Mouse (Mus musculus): ENCODE measurements around the gene Dnajc28. TPM values are rescaled to one million over a fixed set of nuclear protein-coding genes. Genes with fewer than 3 reads are reported as not detected.

Gene Dnajc28
- 1 to 10 TPM; 1.3 to 1.8 TPM for total RNA-seq (2023)

GRCm38 (mm10) chr16:91618511-91619501 is at the start of gene Dnajc28:
Gene Dnajc28, minus strand, starts transcription at chr16:91619026.

DNA sequence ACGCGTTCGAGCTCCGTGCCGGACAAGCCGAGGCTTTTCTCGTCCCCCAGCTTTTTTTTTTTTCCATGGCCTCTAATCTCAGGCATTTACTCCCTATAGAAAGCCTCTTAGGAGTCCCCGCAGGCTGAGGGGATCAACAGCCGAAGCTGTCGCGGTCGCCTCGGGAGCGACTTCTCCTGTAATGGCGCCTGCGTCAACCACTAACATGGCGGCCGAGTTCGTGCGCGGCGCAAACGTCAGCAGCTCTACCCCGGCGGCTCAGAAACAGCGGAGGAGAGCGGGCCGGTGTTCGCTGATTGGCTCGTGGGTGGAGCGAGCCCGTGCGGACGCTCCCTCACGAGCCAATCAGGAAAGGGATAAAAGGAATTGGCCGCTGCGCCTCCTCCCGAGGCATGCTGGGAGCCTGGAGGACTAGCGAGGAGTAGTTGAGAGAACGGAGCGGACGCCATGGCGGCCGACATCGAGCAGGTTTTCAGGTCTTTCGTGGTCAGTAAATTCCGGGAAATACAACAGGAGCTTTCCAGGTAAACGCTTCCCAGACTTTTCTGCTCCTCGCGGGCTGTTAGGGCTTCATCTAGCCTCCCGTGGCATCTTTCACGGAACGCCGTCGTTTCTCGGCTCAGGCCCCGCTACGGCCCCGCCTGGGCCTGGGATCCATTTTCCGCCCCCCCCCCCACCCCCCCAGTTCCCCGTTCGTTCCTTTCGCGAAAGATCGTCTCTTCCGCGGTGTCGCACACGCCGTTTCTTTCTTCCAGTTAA is 28.8 kb upstream of the Dnajc28 start, which contains the start of gene Son:
TSS of gene Son (plus strand) at position 46 of the 759 bp plus-strand sequence.

GRCm38 (mm10) chr16:91646681-91647419 is 28.0 kb upstream of the Dnajc28 start, which contains the start of gene Gart:
Gene Gart, minus strand, starts transcription at chr16:91646952.

GRCm38 (mm10) chr16:91597672-91598010 is 21.2 kb downstream of the Dnajc28 start, which contains the start of gene Tmem50b:
Gene Tmem50b, minus strand, starts transcription at chr16:91597800.

Other genes starting within 250 kb of the Dnajc28 start
- 100 to 1,000 TPM; 199 to 204 TPM for gene Ifnar2, start 246.2 kb downstream of the Dnajc28 start, total RNA-seq (2023)
- gene Gm21970, start 227.3 kb downstream of the Dnajc28 start, total RNA-seq (2023) = under 1 TPM in 1 of 2 experiments, not detected in 1; 1.00 TPM
- 100 to 1,000 TPM; 114 to 126 TPM for gene Il10rb, start 212.9 kb downstream of the Dnajc28 start, total RNA-seq (2023)
- 100 to 1,000 TPM; 148 to 173 TPM for gene Ifnar1, start 133.8 kb downstream of the Dnajc28 start, total RNA-seq (2023)
- 100 to 1,000 TPM; 112 to 114 TPM for gene Ifngr2, start 72.0 kb downstream of the Dnajc28 start, total RNA-seq (2023)
- 10 to 100 TPM; 58.4 to 63.2 TPM for gene Tmem50b, start 21.2 kb downstream of the Dnajc28 start, total RNA-seq (2023)
- 10 to 100 TPM; 41.4 to 43.2 TPM for gene Gart, start 27.9 kb upstream of the Dnajc28 start, total RNA-seq (2023)
- 100 to 1,000 TPM; 367 to 387 TPM for gene Son, start 28.5 kb upstream of the Dnajc28 start, total RNA-seq (2023)
- gene Donson, start 69.7 kb upstream of the Dnajc28 start, total RNA-seq (2023) = 10 to 100 TPM; 19.1 to 19.8 TPM
- 10 to 100 TPM; 43.8 to 48.0 TPM for gene Cryzl1, start 109.9 kb upstream of the Dnajc28 start, total RNA-seq (2023)
- 10 to 100 TPM; 34.1 to 44.7 TPM for gene Itsn1, start 110.3 kb upstream of the Dnajc28 start, total RNA-seq (2023)